Mouse (Mus musculus): Measurements from ENCODE around the gene Immt. TPM values are rescaled to one million over a fixed set of nuclear protein-coding genes. Genes with fewer than 3 reads are reported as not detected.
"Not testable (repeated sequence)": the region's sequence is repeated elsewhere in the genome, so short reads cannot be mapped to it uniquely, and the experiment has no call there.

Immt gene
- total RNA-seq, 2 experiments from 2014 or later = 78.4 to 98.6 TPM

DNA sequence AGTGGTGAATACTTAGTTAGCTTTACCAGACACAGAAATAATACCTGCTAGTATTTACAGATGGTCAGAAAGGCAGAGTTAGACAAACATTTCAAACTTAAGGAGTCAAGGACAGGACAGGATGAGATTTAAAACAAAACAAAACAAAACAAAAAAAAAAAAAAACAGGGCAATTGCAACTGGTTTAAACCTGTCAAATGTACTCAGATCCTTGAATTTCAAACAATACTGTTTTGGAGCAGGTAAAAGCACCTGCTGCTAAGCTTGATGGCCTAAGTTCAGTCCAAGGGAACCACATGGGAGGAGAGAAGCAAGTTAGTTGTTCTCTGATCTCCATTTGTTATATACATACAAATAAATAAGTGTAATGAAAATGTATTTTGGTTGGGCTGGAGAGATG is 8.7 kb downstream of the Immt start:
- ATAC-seq (replicated peaks; ENCODE audit: low FRiP score, poor library complexity, severe bottlenecking) = no peak

DNA sequence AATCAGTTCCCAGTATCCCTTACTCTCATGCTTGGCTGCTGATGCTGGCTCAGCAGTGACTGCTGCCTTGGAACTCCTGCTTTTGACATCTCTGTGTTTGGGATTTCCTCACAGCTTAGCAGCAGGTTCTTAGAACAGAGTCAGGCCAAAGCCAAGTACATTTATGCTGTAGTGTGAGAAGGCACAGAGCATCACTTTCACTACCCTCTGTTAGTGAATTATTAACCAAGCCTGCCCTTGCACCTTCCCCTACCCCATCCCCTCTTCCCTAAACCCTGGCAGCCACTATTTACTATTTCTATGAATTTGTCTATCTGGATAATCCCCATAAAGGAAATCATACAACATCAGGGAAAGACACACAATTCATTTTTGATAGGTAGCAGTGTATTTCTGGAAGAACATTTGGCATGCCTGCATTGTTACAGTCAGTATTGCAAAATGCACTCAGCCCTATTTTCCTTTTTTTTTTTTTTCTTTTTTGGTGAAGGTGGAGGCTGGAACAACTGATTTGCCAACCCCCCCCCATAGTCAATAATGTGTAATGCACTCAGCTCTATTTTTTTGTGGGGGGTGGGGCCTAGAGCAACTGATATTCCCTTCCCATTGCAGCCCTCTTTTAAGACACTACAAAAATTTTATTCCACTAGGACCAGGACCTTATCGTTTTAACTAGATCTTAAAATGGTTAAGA is 9.6 kb downstream of the Immt start:
- no peak for ATAC-seq (replicated peaks; ENCODE audit: low FRiP score, poor library complexity, severe bottlenecking)

DNA sequence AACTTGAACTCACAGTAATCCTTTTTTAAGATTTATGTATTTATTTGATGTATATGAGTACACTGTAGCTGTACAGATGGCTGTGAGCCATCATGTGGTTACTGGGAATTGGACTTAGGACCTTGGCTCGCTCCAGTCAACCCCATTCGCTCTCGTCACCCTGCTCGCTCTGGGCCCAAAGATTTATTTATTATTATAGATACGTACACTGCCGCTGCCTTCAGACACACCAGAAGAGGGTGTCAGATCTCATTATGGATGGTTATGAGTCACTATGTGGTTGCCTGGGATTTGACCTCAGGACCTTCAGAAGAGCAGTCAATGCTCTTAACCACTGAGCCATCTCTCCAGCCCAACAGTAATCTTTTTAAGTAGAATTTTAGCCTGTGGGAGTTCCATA is 15.8 kb downstream of the Immt start:
- not testable (repeated sequence) for ATAC-seq (replicated peaks; ENCODE audit: low FRiP score, poor library complexity, severe bottlenecking)

DNA sequence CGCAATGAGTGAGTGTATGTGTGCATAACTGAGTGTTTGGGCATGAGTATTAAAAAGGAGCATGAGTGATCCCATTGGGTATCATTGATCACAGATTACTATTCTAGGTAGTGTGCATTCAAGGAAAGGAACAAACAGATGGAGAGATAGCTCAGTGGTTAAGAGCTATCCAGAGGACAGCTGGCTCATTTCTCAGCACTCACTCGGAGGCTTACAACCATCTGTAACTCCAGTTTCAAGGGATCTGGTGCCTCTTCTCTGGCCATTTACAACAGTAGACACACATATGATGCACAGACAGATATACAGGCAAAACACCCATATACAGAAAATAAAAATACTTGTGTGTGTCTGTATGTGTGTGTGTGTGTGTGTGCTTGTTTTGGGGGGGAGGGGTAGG is 36.6 kb downstream of the Immt start:
- no peak for ATAC-seq (replicated peaks; ENCODE audit: low FRiP score, poor library complexity, severe bottlenecking)

DNA sequence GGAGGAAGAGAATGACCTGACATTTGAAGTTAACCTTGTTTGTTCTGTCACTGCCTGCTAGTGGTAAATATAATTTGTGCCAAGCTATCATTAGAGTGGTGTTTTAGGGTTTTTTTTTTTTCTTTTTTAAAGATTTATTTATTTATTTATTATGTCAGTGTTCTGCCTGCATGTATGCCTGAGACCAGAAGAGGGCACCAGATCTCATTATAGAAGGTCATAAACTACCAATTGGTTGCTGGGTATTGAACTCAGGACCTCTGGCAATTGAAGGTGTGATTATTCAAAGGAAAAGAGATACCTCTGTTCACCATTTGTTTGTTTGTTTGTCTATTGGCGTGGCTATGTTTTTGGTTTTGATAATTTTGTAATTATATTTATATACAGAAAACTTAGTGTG is 37.7 kb downstream of the Immt start:
- no peak for ATAC-seq (replicated peaks; ENCODE audit: low FRiP score, poor library complexity, severe bottlenecking)

DNA sequence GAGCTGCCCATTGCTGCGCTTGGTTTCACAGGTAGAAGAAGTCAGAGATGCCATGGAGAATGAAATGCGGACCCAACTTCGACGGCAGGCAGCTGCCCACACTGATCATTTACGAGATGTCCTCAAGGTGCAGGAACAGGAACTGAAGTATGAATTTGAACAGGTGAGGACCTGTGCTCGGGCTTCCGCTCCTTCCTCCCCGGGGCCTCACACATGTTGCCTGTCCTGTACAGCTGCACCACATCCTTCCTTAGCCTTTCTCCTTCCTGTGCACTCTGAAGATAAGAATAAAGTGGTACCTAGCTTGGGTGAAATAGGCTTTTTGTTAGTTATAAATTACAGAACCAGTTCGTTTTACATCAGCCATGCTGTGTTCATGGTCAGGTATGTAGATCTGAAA is 40.3 kb downstream of the Immt start:
- no peak for ATAC-seq (replicated peaks; ENCODE audit: low FRiP score, poor library complexity, severe bottlenecking)

DNA sequence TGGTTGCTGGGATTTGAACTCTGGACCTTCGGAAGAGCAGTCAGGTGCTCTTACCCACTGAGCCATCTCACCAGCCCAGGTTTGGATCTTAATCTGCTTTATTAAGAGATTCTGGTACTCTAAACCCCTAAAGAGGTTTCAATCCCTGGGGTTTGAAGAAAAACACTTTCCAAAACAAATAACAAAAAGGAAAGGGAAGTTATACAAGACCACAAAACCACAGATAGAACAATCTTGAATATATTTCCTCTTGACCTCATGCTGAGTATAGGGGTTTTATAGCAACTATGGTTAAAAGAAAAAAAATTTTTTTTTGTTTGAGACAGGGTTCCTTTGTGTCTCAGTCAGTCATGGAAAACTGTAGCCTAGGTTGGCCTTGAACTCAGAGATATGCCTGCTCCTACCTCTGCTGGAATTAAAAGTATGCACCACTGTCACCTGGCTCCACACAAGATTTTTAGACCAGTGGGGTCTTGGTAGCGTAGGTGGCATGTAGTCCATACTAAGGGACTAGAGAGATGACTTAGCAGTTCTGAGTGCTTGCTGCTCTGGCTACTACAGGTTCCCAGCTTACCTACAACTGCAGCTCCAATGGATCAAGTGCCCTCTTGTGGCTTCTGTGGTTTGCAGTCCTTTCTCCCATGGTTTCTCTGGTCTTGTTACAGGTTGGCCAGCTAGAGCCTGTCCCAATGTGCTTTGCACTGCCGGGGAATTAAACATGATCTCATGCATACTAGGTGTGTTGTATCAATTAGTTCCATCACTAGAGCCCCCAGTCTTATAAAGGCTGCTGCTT is 47.0 kb downstream of the Immt start:
- ATAC-seq (replicated peaks; ENCODE audit: low FRiP score, poor library complexity, severe bottlenecking) = no peak

DNA sequence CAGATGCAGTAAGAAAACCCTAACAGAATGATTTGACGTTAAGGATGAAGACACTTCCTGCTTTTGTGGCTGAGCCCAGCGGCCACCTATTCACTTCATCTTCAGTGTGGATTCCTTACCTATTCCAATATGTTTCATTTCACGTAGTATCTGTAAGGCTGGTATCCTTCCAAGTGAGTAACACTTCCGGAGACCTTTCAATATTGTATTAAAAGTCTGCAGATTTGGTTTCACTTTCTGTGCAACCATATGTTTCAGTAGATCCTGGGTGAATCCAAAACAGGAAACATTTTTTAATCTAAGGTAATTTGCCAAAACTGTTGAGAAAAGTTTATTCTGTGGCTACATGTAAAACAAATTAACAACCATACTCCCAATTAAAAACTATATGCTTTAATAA is 62.1 kb downstream of the Immt start:
- no peak for ATAC-seq (replicated peaks; ENCODE audit: low FRiP score, poor library complexity, severe bottlenecking)

DNA sequence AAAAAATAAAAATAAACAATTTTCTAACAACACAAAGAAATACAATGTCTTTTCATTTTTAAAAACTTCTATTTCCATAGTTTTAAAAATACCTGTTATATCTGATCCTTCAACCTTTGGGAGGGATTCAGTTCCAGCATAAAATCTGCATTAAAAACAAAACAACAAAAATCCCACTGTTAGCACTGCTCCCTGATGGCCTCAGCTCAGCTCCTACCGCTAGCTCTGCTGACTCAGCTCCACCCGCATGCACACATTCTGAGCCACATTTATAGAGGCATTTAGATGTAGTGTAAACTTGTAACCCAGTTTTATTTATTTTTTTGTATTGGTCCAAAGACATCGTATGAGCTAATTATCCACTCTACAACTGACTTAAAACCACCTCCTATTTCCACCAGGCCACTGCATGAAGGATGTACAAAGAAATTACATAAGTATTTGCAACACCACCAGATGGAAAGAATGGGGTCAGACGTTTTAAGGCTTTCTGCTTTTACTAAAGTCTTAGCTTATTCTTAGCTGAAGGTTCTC is 76.6 kb downstream of the Immt start:
- no peak for ATAC-seq (replicated peaks; ENCODE audit: low FRiP score, poor library complexity, severe bottlenecking)

DNA sequence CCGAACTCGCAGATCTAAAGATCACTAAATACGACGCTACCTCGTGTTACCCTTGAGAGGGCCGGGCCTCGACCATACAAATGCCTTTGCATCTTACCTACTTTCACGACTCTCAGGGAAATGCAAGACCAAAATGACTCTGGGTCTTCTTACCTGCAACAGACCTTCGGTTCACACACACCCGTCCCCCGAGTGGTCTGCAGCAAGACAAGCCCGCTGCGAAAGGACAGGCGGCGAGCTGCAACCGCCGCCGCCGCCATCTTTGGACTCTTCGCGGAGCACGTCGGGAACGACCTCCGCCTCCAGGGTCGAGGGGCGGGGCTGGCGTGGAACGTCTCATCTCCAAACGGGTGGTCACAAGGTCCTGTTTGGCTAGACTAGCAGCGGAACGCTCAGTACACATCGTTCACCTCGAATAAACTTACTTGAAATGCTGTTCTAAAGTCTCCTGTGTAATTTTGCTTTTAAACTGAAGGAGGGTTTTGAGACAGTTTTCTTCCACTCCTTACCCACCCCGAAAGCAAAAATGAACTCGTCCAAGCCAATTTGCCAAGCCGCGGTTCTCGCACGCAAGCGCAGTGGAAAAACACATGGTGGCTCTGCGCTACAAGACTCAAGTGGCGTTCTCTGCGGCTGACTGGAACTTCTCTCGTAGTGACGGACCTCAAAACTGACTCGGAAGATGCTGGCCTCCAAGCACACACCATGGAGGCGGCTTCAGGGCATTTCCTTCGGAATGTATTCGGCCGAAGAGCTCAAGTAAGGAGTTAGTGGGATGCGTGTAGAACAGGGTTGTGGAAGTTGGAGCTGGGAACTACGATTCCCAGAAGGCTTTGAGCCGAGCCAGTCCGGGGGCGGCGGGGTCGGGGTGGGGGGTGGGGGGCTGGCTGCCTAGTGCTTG is 77.6 kb downstream of the Immt start, which contains the start of the genes Ptcd3 and Polr1a:
Gene Ptcd3 (minus strand): TSS at position 270 of the 901 bp plus-strand sequence.
Gene Polr1a (plus strand): TSS at position 573 of the 901 bp plus-strand sequence.
- ATAC-seq (replicated peaks; ENCODE audit: low FRiP score, poor library complexity, severe bottlenecking) = peak; percentile 99

DNA sequence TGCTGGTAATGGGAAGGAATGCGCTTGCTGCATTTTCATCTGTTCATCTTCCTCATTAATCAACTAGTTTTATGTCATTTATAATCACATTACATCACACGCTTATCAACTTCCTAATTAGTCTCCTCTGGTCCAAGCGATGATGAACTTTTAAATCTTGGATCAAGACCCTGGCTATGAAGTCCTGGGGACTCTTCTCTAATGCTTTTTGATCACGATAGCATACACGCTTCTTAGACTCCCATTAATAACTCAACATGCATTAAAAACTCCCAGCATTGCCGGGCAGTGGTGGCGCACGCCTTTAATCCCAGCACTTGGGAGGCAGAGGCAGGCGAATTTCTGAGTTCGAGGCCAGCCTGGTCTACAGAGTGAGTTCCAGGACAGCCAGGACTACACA is 78.3 kb downstream of the Immt start:
- ATAC-seq (replicated peaks; ENCODE audit: low FRiP score, poor library complexity, severe bottlenecking) = no peak

DNA sequence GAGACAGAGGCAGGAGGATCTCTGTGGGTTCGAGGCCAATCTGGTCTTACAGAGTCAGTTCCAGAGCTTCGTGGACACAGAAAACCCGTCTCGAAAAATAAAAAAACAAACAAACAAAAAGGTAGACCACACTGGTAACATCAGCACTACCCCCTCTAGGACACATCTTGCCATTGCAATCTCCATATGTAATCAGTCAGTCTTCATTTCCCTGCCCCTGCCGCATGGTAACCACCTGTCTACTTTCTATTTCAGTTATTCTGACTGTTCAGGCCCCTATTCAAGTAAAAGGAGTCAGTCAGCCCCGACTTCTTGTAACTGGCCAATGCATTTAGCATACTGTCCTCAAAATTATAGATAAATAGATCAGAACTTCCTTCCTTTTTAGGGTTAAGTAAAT is 78.7 kb downstream of the Immt start:
- ATAC-seq (replicated peaks; ENCODE audit: low FRiP score, poor library complexity, severe bottlenecking) = no peak

DNA sequence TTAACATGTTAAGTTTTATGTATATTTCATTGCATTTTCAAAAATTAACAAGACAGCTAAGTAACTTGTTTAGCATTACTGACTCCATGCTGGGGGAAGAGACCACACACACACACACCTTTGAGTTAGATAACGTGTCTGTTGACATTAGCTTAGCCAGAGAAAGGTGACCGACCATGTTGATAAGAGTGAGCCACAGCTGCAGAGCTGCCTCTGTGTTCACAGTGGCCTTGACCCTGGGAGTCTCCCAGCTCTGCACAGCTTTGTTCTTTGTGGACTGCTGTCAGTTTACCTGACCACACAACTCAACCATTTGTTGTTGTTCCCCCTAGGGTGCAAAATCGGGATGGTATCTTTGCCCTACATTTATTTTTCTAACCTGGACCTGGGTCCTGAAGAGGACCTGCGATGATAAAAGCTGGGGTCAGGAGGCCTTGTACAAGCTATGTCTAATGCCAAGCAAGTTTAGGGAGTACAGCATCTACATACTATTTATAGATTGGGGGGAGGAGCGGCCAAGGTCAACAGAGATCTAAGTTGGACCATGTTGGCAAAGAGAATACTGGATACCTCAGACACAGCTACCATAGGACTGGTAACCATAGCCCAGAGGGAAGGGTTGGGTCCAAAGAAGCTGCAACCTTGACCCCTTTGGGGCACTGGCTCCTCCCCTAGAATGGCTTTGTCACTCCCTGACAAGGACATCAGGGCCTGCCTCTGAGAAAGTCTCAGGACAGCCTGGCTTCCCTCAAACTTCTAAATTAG is 80.7 kb downstream of the Immt start:
- ATAC-seq (replicated peaks; ENCODE audit: low FRiP score, poor library complexity, severe bottlenecking) = no peak

DNA sequence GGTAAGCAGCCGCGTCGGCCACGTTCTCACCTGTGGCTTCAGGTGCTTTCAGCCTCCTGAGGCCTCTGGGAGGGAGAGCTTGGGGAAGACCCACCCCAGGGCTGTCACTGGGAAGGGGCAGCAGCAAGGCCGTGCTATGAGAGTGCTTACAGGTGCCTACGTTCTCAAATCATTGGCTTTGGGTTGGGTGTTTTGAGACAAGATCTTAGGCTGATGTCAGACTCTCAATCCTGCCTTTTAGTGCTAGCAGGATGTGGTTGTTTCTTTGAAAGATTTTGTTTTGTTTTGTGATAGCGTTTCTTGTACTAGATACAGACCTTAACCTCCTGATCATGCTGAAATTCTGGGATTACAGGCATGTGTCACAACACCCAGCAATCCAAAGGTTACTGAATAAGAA is 89.6 kb downstream of the Immt start:
- no peak for ATAC-seq (replicated peaks; ENCODE audit: low FRiP score, poor library complexity, severe bottlenecking)

DNA sequence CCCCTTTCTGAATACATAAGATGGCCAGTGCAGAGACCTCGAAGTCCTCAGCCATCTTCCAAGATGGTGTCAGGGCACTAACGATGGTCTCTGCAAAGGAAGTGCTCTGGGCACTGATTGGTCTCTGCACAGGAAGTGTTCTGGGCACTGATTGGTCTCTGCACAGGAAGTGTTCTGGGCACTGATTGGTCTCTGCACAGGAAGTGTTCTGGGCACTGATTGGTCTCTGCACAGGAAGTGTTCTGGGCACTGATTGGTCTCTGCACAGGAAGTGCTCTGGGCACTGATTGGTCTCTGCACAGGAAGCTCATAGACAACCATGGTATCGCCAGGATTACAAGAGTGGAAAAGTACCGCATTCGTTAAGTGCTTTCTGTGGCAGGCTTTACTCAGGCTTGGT is 94.1 kb downstream of the Immt start:
- ATAC-seq (replicated peaks; ENCODE audit: low FRiP score, poor library complexity, severe bottlenecking) = not testable (repeated sequence)
